Mouse (Mus musculus): Measurements from ENCODE around the gene Foxred1. TPM values are rescaled to one million over a fixed set of nuclear protein-coding genes. Genes with fewer than 3 reads are reported as not detected.
A peak's percentile ranks its signal among the peaks of the same experiment; 100 is the strongest.

Gene Foxred1
- polyA plus RNA-seq, 1 experiment from 2014 or later, result 38.3 TPM

- H3K4me1 ChIP-seq, result peaks cover 23% of the 10 kb centered on the region
- H3K4me2 ChIP-seq, result peak overlapping the region; percentile 78
- peak overlapping the region; percentile 86 for H3K9ac ChIP-seq
- H3K27ac ChIP-seq, result peak overlapping the region; percentile 79
- 27% methylated on average over 26 of the region's 26 CpGs for WGBS (ENCODE audit: insufficient replicate concordance)
- H3K4me3 ChIP-seq, result peak overlapping the region; percentile 90
- peaks cover 73% of the 10 kb centered on the region for H3K36me3 ChIP-seq
- ATAC-seq, result no peak
- H3K27me3 ChIP-seq (replicated peaks), result no peaks in the 10 kb centered on the region
- H3K9me3 ChIP-seq (replicated peaks), result no peaks in the 10 kb centered on the region; the same call in 1 of the 2 replicates
These were observed 987 bp upstream of the Foxred1 start for GRCm38 (mm10) chr9:35211573-35212511.

- Histone ChIP-seq H3K4me3 (no peak overlapping the region), H3K27ac (no peak overlapping the region), H3K4me2 (no peak overlapping the region), H3K9me3 (replicated peaks) (no peaks in the 10 kb centered on the region; the same call in 1 of the 2 replicates), H3K9ac (no peak overlapping the region), H3K36me3 (peaks cover 57% of the 10 kb centered on the region), H3K4me1 (peaks cover 44% of the 10 kb centered on the region), H3K27me3 (replicated peaks) (no peaks in the 10 kb centered on the region)
- 83% methylated on average over 2 of the region's 2 CpGs for WGBS (ENCODE audit: insufficient replicate concordance)
- no peak for ATAC-seq
These were observed 6.4 kb downstream of the Foxred1 start for GRCm38 (mm10) chr9:35204421-35204820.

- H3K9ac ChIP-seq, result no peak overlapping the region
- ATAC-seq, result no peak
- H3K4me1 ChIP-seq, result peaks cover 50% of the 10 kb centered on the region
- no peaks in the 10 kb centered on the region; the same call in 1 of the 2 replicates for H3K9me3 ChIP-seq (replicated peaks)
- H3K27ac ChIP-seq, result no peak overlapping the region; the same call in 1 of the 2 replicates
- peaks cover 49% of the 10 kb centered on the region for H3K36me3 ChIP-seq
- H3K4me3 ChIP-seq, result no peak overlapping the region
- no peaks in the 10 kb centered on the region for H3K27me3 ChIP-seq (replicated peaks)
- no peak overlapping the region for H3K4me2 ChIP-seq
- 28% methylated on average over 3 of the region's 3 CpGs for WGBS (ENCODE audit: insufficient replicate concordance)
These were observed 7.3 kb downstream of the Foxred1 start for GRCm38 (mm10) chr9:35203536-35203935.

- no peaks in the 10 kb centered on the region for H3K27me3 ChIP-seq (replicated peaks)
- H3K27ac ChIP-seq, result peak overlapping the region; percentile 78
- peak overlapping the region; percentile 87 for H3K4me2 ChIP-seq
- H3K4me1 ChIP-seq, result peaks cover 53% of the 10 kb centered on the region
- 27% methylated on average over 9 of the region's 9 CpGs for WGBS (ENCODE audit: insufficient replicate concordance)
- H3K4me3 ChIP-seq, result peak overlapping the region; percentile 71
- no peaks in the 10 kb centered on the region for H3K9me3 ChIP-seq (replicated peaks)
- H3K9ac ChIP-seq, result peak overlapping the region; percentile 81
- ATAC-seq, result peak; percentile 75
- H3K36me3 ChIP-seq, result peaks cover 19% of the 10 kb centered on the region
These were observed 10.3 kb downstream of the Foxred1 start for GRCm38 (mm10) chr9:35200529-35201060.

- peak; percentile 89 for ATAC-seq
- Histone ChIP-seq H3K9me3 (replicated peaks) (no peaks in the 10 kb centered on the region), H3K9ac (peak within 1 kb of the TSS; percentile 81), H3K4me1 (peaks cover 53% of the 10 kb centered on the region), H3K27ac (peak within 1 kb of the TSS; percentile 78), H3K27me3 (replicated peaks) (no peaks in the 10 kb centered on the region), H3K4me2 (peak within 1 kb of the TSS; percentile 87), H3K4me3 (peak within 1 kb of the TSS; percentile 71), H3K36me3 (peaks cover 12% of the 10 kb centered on the region)
- 0% methylated on average over 44 of the region's 44 CpGs for WGBS (ENCODE audit: insufficient replicate concordance)
These were observed 10.9 kb downstream of the Foxred1 start, which contains the start of the genes Srpr and Tirap for GRCm38 (mm10) chr9:35199772-35200471. Gene Srpr, plus strand, starts transcription at chr9:35200175. Gene Tirap, minus strand, starts transcription at chr9:35200291.

GRCm38 (mm10) chr9:35198945-35199771 is 11.7 kb downstream of the Foxred1 start:
- H3K9ac ChIP-seq, result peak overlapping the region; percentile 81
- H3K27ac ChIP-seq, result peak overlapping the region; percentile 78
- H3K4me1 ChIP-seq, result peaks cover 52% of the 10 kb centered on the region
- H3K4me2 ChIP-seq, result peak overlapping the region; percentile 87
- 18% methylated on average over 18 of the region's 18 CpGs for WGBS (ENCODE audit: insufficient replicate concordance)
- H3K27me3 ChIP-seq (replicated peaks), result no peaks in the 10 kb centered on the region
- peak overlapping the region; percentile 71 for H3K4me3 ChIP-seq
- H3K36me3 ChIP-seq, result peaks cover 5% of the 10 kb centered on the region
- no peaks in the 10 kb centered on the region for H3K9me3 ChIP-seq (replicated peaks)
- peak; percentile 48 for ATAC-seq

GRCm38 (mm10) chr9:35198351-35198750 is 12.5 kb downstream of the Foxred1 start:
- H3K9me3 ChIP-seq (replicated peaks), result no peaks in the 10 kb centered on the region
- H3K4me1 ChIP-seq, result peaks cover 44% of the 10 kb centered on the region
- H3K4me3 ChIP-seq, result no peak overlapping the region
- H3K4me2 ChIP-seq, result peak overlapping the region; percentile 87
- H3K9ac ChIP-seq, result no peak overlapping the region
- H3K27ac ChIP-seq, result peak overlapping the region; percentile 33; the same call in 1 of the 2 replicates
- no peaks in the 10 kb centered on the region for H3K36me3 ChIP-seq
- H3K27me3 ChIP-seq (replicated peaks), result no peaks in the 10 kb centered on the region
- ATAC-seq, result no peak
- 78% methylated on average over 10 of the region's 10 CpGs for WGBS (ENCODE audit: insufficient replicate concordance)

- H3K36me3 ChIP-seq, result no peaks in the 10 kb centered on the region
- H3K4me3 ChIP-seq, result no peak overlapping the region
- WGBS (ENCODE audit: insufficient replicate concordance), result 80% methylated on average over 3 of the region's 3 CpGs
- no peak for ATAC-seq
- H3K27ac ChIP-seq, result no peak overlapping the region
- H3K4me1 ChIP-seq, result peaks cover 37% of the 10 kb centered on the region
- no peak overlapping the region for H3K4me2 ChIP-seq
- H3K27me3 ChIP-seq (replicated peaks), result no peaks in the 10 kb centered on the region
- H3K9me3 ChIP-seq (replicated peaks), result no peaks in the 10 kb centered on the region
- H3K9ac ChIP-seq, result no peak overlapping the region
These were observed 13.2 kb downstream of the Foxred1 start for GRCm38 (mm10) chr9:35197625-35198024.

- ATAC-seq, result no peak
- 56% methylated on average over 3 of the region's 3 CpGs for WGBS (ENCODE audit: insufficient replicate concordance)
These were observed 16.8 kb downstream of the Foxred1 start for GRCm38 (mm10) chr9:35194048-35194447.

GRCm38 (mm10) chr9:35192983-35193542 is 17.8 kb downstream of the Foxred1 start:
- H3K9me3 ChIP-seq (replicated peaks), result no peaks in the 10 kb centered on the region
- no peak for ATAC-seq
- no peak overlapping the region for H3K4me3 ChIP-seq
- WGBS (ENCODE audit: insufficient replicate concordance), result 80% methylated on average over 11 of the region's 11 CpGs
- no peaks in the 10 kb centered on the region for H3K4me1 ChIP-seq
- H3K27me3 ChIP-seq (replicated peaks), result no peaks in the 10 kb centered on the region
- no peak overlapping the region for H3K27ac ChIP-seq
- no peak overlapping the region for H3K4me2 ChIP-seq
- peaks cover 31% of the 10 kb centered on the region for H3K36me3 ChIP-seq
- H3K9ac ChIP-seq, result no peak overlapping the region

More at GRCm38 (mm10) chr9:35194048-35194447, 16.8 kb downstream of the Foxred1 start:
- Histone ChIP-seq H3K9me3 (replicated peaks) (no peaks in the 10 kb centered on the region), H3K4me2 (no peak overlapping the region), H3K4me1 (peaks cover 8% of the 10 kb centered on the region), H3K36me3 (peaks cover 21% of the 10 kb centered on the region), H3K9ac (no peak overlapping the region), H3K27ac (no peak overlapping the region), H3K27me3 (replicated peaks) (no peaks in the 10 kb centered on the region), H3K4me3 (no peak overlapping the region)

- 83% methylated on average over 22 of the region's 22 CpGs for WGBS (ENCODE audit: insufficient replicate concordance)
- Histone ChIP-seq H3K9me3 (replicated peaks) (no peaks in the 10 kb centered on the region), H3K4me3 (no peak overlapping the region), H3K9ac (no peak overlapping the region), H3K4me1 (no peaks in the 10 kb centered on the region), H3K27ac (no peak overlapping the region), H3K27me3 (replicated peaks) (no peaks in the 10 kb centered on the region), H3K36me3 (peaks cover 45% of the 10 kb centered on the region), H3K4me2 (no peak overlapping the region)
- ATAC-seq, result no peak
These were observed 22.2 kb downstream of the Foxred1 start for GRCm38 (mm10) chr9:35188700-35189099.
